Mouse (Mus musculus): ENCODE measurements around the gene Sergef.

Gene Sergef

GRCm38 (mm10) chr7:46559643-46560042 lies 80.0 kb downstream of the Sergef start:
- TF ChIP-seq GATA4 (IDR thresholded peaks at IDR 0.05; ENCODE audit: insufficient replicate concordance, low read length): no peak

- no peak for TF ChIP-seq GATA4 (IDR thresholded peaks at IDR 0.05; ENCODE audit: insufficient replicate concordance, low read length)
Observed at GRCm38 (mm10) chr7:46559006-46559405, 80.6 kb downstream of the Sergef start.

- TF ChIP-seq GATA4 (IDR thresholded peaks at IDR 0.05; ENCODE audit: insufficient replicate concordance, low read length): no peak
Observed at GRCm38 (mm10) chr7:46557996-46558395, 81.6 kb downstream of the Sergef start.

GRCm38 (mm10) chr7:46557387-46557786 lies 82.2 kb downstream of the Sergef start:
- no peak for TF ChIP-seq GATA4 (IDR thresholded peaks at IDR 0.05; ENCODE audit: insufficient replicate concordance, low read length)

GRCm38 (mm10) chr7:46556358-46557118 lies 83.1 kb downstream of the Sergef start:
- TF ChIP-seq GATA4 (IDR thresholded peaks at IDR 0.05; ENCODE audit: insufficient replicate concordance, low read length): no peak

GRCm38 (mm10) chr7:46555731-46556130 lies 83.9 kb downstream of the Sergef start:
- no peak for TF ChIP-seq GATA4 (IDR thresholded peaks at IDR 0.05; ENCODE audit: insufficient replicate concordance, low read length)

GRCm38 (mm10) chr7:46554855-46555254 lies 84.8 kb downstream of the Sergef start:
- TF ChIP-seq GATA4 (IDR thresholded peaks at IDR 0.05; ENCODE audit: insufficient replicate concordance, low read length): no peak

- TF ChIP-seq GATA4 (IDR thresholded peaks at IDR 0.05; ENCODE audit: insufficient replicate concordance, low read length): no peak
Observed at GRCm38 (mm10) chr7:46554003-46554402, 85.6 kb downstream of the Sergef start.

- no peak for TF ChIP-seq GATA4 (IDR thresholded peaks at IDR 0.05; ENCODE audit: insufficient replicate concordance, low read length)
Observed at GRCm38 (mm10) chr7:46551935-46552752, 87.5 kb downstream of the Sergef start.

- no peak for TF ChIP-seq GATA4 (IDR thresholded peaks at IDR 0.05; ENCODE audit: insufficient replicate concordance, low read length)
Observed at GRCm38 (mm10) chr7:46551173-46551572, 88.4 kb downstream of the Sergef start.

GRCm38 (mm10) chr7:46548124-46548523 lies 91.5 kb downstream of the Sergef start:
- no peak for TF ChIP-seq GATA4 (IDR thresholded peaks at IDR 0.05; ENCODE audit: insufficient replicate concordance, low read length)

GRCm38 (mm10) chr7:46547642-46548041 lies 92.0 kb downstream of the Sergef start:
- TF ChIP-seq GATA4 (IDR thresholded peaks at IDR 0.05; ENCODE audit: insufficient replicate concordance, low read length): no peak

GRCm38 (mm10) chr7:46546539-46546938 lies 93.1 kb downstream of the Sergef start:
- peak; percentile 75 for TF ChIP-seq GATA4 (IDR thresholded peaks at IDR 0.05; ENCODE audit: insufficient replicate concordance, low read length)

- no peak for TF ChIP-seq GATA4 (IDR thresholded peaks at IDR 0.05; ENCODE audit: insufficient replicate concordance, low read length)
Observed at GRCm38 (mm10) chr7:46544195-46544641, 95.4 kb downstream of the Sergef start.

- no peak for TF ChIP-seq GATA4 (IDR thresholded peaks at IDR 0.05; ENCODE audit: insufficient replicate concordance, low read length)
Observed at GRCm38 (mm10) chr7:46542117-46542516, 97.5 kb downstream of the Sergef start.

GRCm38 (mm10) chr7:46540616-46541015 lies 99.0 kb downstream of the Sergef start:
- TF ChIP-seq GATA4 (IDR thresholded peaks at IDR 0.05; ENCODE audit: insufficient replicate concordance, low read length): no peak
